Mouse (Mus musculus): ENCODE data around the gene Grap2. TPM values are rescaled to one million over a fixed set of nuclear protein-coding genes. Genes with fewer than 3 reads are reported as not detected.

Grap2 gene
- polyA plus RNA-seq, 1 experiment from 2014 or later: 0.84 TPM

GRCm38 (mm10) chr15:80634391-80635193 lies 62.2 kb downstream of the Grap2 start:
- no peak overlapping the region for H3K9ac ChIP-seq (ENCODE audit: low read depth, low read length)
- 0 out of 2 replicates have a peak, but pooled peaks cover 8% of the 10 kb centered on the region for H3K4me1 ChIP-seq (ENCODE audit: control insufficient read depth, insufficient read depth, low read length)
- H3K9me3 ChIP-seq (ENCODE audit: control insufficient read depth, low read length): no peaks in the 10 kb centered on the region
- H3K4me2 ChIP-seq (replicated peaks; ENCODE audit: low read depth, low read length): no peak overlapping the region
- no peak overlapping the region for H3K27ac ChIP-seq (ENCODE audit: low read depth, low read length)
- H3K27me3 ChIP-seq (ENCODE audit: control insufficient read depth, insufficient read depth, low read length): no peaks in the 10 kb centered on the region
- WGBS: 56% methylated on average over 11 of the region's 11 CpGs
- ATAC-seq (ENCODE audit: low FRiP score, low TSS enrichment): no peak
- no peak overlapping the region for H3K4me3 ChIP-seq (ENCODE audit: low read length)
- H3K36me3 ChIP-seq (ENCODE audit: control insufficient read depth, insufficient read depth, low read length): no peaks in the 10 kb centered on the region

GRCm38 (mm10) chr15:80636757-80637372 lies 64.5 kb downstream of the Grap2 start:
- Histone ChIP-seq H3K27me3 (ENCODE audit: control insufficient read depth, insufficient read depth, low read length) (no peaks in the 10 kb centered on the region), H3K27ac (ENCODE audit: low read depth, low read length) (no peak overlapping the region), H3K9me3 (ENCODE audit: control insufficient read depth, low read length) (no peaks in the 10 kb centered on the region), H3K9ac (ENCODE audit: low read depth, low read length) (no peak overlapping the region), H3K36me3 (ENCODE audit: control insufficient read depth, insufficient read depth, low read length) (no peaks in the 10 kb centered on the region), H3K4me3 (ENCODE audit: low read length) (no peak overlapping the region), H3K4me1 (ENCODE audit: control insufficient read depth, insufficient read depth, low read length) (0 out of 2 replicates have a peak, but pooled peaks cover 8% of the 10 kb centered on the region), H3K4me2 (replicated peaks; ENCODE audit: low read depth, low read length) (no peak overlapping the region)
- ATAC-seq (ENCODE audit: low FRiP score, low TSS enrichment): no peak
- WGBS: 50% methylated on average over 13 of the region's 13 CpGs

GRCm38 (mm10) chr15:80639071-80639702 lies 66.8 kb downstream of the Grap2 start:
- Histone ChIP-seq H3K27me3 (ENCODE audit: control insufficient read depth, insufficient read depth, low read length) (no peaks in the 10 kb centered on the region), H3K27ac (ENCODE audit: low read depth, low read length) (no peak overlapping the region), H3K9ac (ENCODE audit: low read depth, low read length) (no peak overlapping the region), H3K4me3 (ENCODE audit: low read length) (no peak overlapping the region), H3K36me3 (ENCODE audit: control insufficient read depth, insufficient read depth, low read length) (no peaks in the 10 kb centered on the region), H3K9me3 (ENCODE audit: control insufficient read depth, low read length) (no peaks in the 10 kb centered on the region), H3K4me1 (ENCODE audit: control insufficient read depth, insufficient read depth, low read length) (0 out of 2 replicates have a peak, but pooled peaks cover 7% of the 10 kb centered on the region), H3K4me2 (replicated peaks; ENCODE audit: low read depth, low read length) (no peak overlapping the region)
- 22% methylated on average over 11 of the region's 11 CpGs for WGBS
- no peak for ATAC-seq (ENCODE audit: low FRiP score, low TSS enrichment)

- no peak for ATAC-seq (ENCODE audit: low FRiP score, low TSS enrichment)
- no peaks in the 10 kb centered on the region for H3K36me3 ChIP-seq (ENCODE audit: control insufficient read depth, insufficient read depth, low read length)
- WGBS: 79% methylated on average over 3 of the region's 3 CpGs
- no peak overlapping the region for H3K27ac ChIP-seq (ENCODE audit: low read depth, low read length)
- H3K9ac ChIP-seq (ENCODE audit: low read depth, low read length): no peak overlapping the region
- H3K9me3 ChIP-seq (ENCODE audit: control insufficient read depth, low read length): no peaks in the 10 kb centered on the region
- H3K4me1 ChIP-seq (ENCODE audit: control insufficient read depth, insufficient read depth, low read length): 0 out of 2 replicates have a peak, but pooled peaks cover 5% of the 10 kb centered on the region
- H3K27me3 ChIP-seq (ENCODE audit: control insufficient read depth, insufficient read depth, low read length): no peaks in the 10 kb centered on the region
- H3K4me3 ChIP-seq (ENCODE audit: low read length): no peak overlapping the region
- no peak overlapping the region for H3K4me2 ChIP-seq (replicated peaks; ENCODE audit: low read depth, low read length)
Observed at GRCm38 (mm10) chr15:80639874-80640273, 67.5 kb downstream of the Grap2 start.

- ATAC-seq (ENCODE audit: low FRiP score, low TSS enrichment): no peak
- Histone ChIP-seq H3K27me3 (ENCODE audit: control insufficient read depth, insufficient read depth, low read length) (no peaks in the 10 kb centered on the region), H3K27ac (ENCODE audit: low read depth, low read length) (no peak overlapping the region), H3K4me3 (ENCODE audit: low read length) (no peak overlapping the region), H3K9me3 (ENCODE audit: control insufficient read depth, low read length) (no peaks in the 10 kb centered on the region), H3K4me2 (replicated peaks; ENCODE audit: low read depth, low read length) (no peak overlapping the region), H3K9ac (ENCODE audit: low read depth, low read length) (no peak overlapping the region), H3K4me1 (ENCODE audit: control insufficient read depth, insufficient read depth, low read length) (0 out of 2 replicates have a peak, but pooled peaks cover 5% of the 10 kb centered on the region), H3K36me3 (ENCODE audit: control insufficient read depth, insufficient read depth, low read length) (no peaks in the 10 kb centered on the region)
- WGBS: 78% methylated on average over 2 of the region's 2 CpGs
Observed at GRCm38 (mm10) chr15:80641702-80642435, 69.5 kb downstream of the Grap2 start.

GRCm38 (mm10) chr15:80645006-80645797 lies 72.8 kb downstream of the Grap2 start:
- no peak for ATAC-seq (ENCODE audit: low FRiP score, low TSS enrichment)
- WGBS: 84% methylated on average over 17 of the region's 17 CpGs

GRCm38 (mm10) chr15:80648977-80649606 lies 76.7 kb downstream of the Grap2 start:
- no peak overlapping the region for H3K4me2 ChIP-seq (replicated peaks; ENCODE audit: low read depth, low read length)
- 76% methylated on average over 15 of the region's 15 CpGs for WGBS
- H3K36me3 ChIP-seq (ENCODE audit: control insufficient read depth, insufficient read depth, low read length): no peaks in the 10 kb centered on the region
- no peaks in the 10 kb centered on the region for H3K9me3 ChIP-seq (ENCODE audit: control insufficient read depth, low read length)
- no peak overlapping the region for H3K4me3 ChIP-seq (ENCODE audit: low read length)
- H3K27ac ChIP-seq (ENCODE audit: low read depth, low read length): no peak overlapping the region
- H3K27me3 ChIP-seq (ENCODE audit: control insufficient read depth, insufficient read depth, low read length): no peaks in the 10 kb centered on the region
- no peaks in the 10 kb centered on the region for H3K4me1 ChIP-seq (ENCODE audit: control insufficient read depth, insufficient read depth, low read length)
- no peak overlapping the region for H3K9ac ChIP-seq (ENCODE audit: low read depth, low read length)
- ATAC-seq (ENCODE audit: low FRiP score, low TSS enrichment): no peak

More at GRCm38 (mm10) chr15:80645006-80645797, 72.8 kb downstream of the Grap2 start:
- H3K9me3 ChIP-seq (ENCODE audit: control insufficient read depth, low read length): no peaks in the 10 kb centered on the region
- H3K9ac ChIP-seq (ENCODE audit: low read depth, low read length): no peak overlapping the region
- H3K27ac ChIP-seq (ENCODE audit: low read depth, low read length): no peak overlapping the region
- H3K4me1 ChIP-seq (ENCODE audit: control insufficient read depth, insufficient read depth, low read length): no peaks in the 10 kb centered on the region
- H3K4me3 ChIP-seq (ENCODE audit: low read length): no peak overlapping the region
- no peaks in the 10 kb centered on the region for H3K27me3 ChIP-seq (ENCODE audit: control insufficient read depth, insufficient read depth, low read length)
- H3K4me2 ChIP-seq (replicated peaks; ENCODE audit: low read depth, low read length): no peak overlapping the region
- H3K36me3 ChIP-seq (ENCODE audit: control insufficient read depth, insufficient read depth, low read length): no peaks in the 10 kb centered on the region

- Histone ChIP-seq H3K9ac (ENCODE audit: low read depth, low read length) (no peak overlapping the region), H3K4me3 (ENCODE audit: low read length) (no peak overlapping the region), H3K27ac (ENCODE audit: low read depth, low read length) (no peak overlapping the region), H3K9me3 (ENCODE audit: control insufficient read depth, low read length) (no peaks in the 10 kb centered on the region), H3K36me3 (ENCODE audit: control insufficient read depth, insufficient read depth, low read length) (no peaks in the 10 kb centered on the region), H3K4me2 (replicated peaks; ENCODE audit: low read depth, low read length) (no peak overlapping the region), H3K4me1 (ENCODE audit: control insufficient read depth, insufficient read depth, low read length) (no peaks in the 10 kb centered on the region), H3K27me3 (ENCODE audit: control insufficient read depth, insufficient read depth, low read length) (no peaks in the 10 kb centered on the region)
- 75% methylated on average over 2 of the region's 2 CpGs for WGBS
- ATAC-seq (ENCODE audit: low FRiP score, low TSS enrichment): no peak
Observed at GRCm38 (mm10) chr15:80650412-80650811, 78.0 kb downstream of the Grap2 start.

Data from kidney, embryonic 14.5 days (tissue).